Mouse (Mus musculus) common myeloid progenitor, adult 5-6 weeks (primary cell): ENCODE measurements at regions not wholly inside any gene's neighbourhood (a gene's known extent, or its start where the extent isn't known, plus 50 kb on each side); places are given as distances from the start of the nearest gene placed in this dataset.

Source experiments
- ATAC-seq: replicated peaks from 2 replicates; pipeline ENCODE4 v1.8.0; 2016; ENCODE audit warnings: low read depth, mild to moderate bottlenecking, moderate TSS enrichment, inconsistent platforms; ENCODE audit not compliant: poor library complexity, severe bottlenecking

DNA sequence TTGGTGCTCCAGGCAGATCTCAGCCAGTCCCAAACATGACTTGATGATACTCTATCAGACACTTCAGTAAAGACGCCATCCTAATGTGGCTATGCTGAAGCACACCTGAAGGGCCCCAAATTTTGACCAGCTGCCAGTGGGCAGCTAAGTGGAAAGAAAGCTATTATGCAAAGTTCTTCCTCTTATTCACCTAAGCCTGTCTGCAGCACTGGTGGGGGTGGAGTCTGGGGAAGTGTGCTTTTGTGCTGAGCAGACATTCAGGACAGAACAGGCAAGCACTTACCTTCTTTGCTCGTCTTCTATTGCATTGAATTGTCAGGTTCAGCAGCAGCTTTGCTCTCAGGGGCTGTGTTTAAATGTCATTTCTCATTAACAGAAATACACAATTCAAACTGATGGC is 200.7 kb downstream of the Pla2g4a start:
- no peak for ATAC-seq

DNA sequence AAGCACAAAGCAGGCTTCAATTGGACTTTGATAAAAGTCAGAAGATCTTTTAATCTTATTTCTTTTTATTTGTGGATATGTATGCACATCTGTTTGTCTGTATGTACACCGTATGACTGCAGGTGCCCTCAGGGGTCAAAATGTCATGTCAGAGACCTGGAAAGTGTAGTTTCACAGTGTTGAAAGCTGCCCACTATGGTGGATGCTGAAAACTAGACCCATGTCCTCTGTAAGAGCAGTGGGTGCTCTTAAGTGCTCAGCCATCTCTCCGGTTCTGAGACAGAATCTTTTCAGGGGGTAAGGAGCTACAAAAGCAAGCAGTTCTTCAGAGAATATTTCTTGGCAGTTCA is 202.3 kb downstream of the Pla2g4a start:
- no peak for ATAC-seq

DNA sequence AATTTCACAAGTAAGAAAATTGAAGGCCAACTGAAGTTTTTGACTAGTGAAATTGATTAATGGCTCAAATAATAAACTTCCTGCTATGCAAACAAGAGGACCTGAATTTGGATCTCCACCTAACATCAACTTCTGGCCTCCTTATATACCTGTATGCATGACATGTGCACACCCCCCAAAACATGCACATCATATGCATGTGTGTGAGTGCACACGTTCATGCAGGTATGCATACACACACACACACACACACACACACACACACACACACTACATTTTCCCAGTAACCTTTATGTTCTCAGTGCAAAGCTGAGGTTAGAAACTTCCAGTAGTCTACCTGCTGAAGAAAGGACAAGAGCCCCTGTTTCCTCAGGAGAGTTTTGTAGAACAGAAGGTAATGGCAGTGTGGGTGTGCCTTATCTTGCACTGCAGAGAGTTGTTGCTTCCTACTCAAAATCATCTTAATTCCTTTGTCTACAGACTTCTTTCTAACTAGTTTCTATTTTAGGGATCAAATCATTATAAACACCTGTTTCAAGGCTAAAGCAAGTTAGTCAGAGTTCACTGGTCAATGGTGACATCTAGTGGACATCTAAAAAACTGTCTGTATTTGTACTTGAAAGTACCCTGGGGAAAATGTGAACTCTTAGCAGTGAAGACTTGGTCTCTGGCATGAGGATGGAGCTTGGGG is 202.9 kb downstream of the Pla2g4a start:
- peak; percentile 92 for ATAC-seq

DNA sequence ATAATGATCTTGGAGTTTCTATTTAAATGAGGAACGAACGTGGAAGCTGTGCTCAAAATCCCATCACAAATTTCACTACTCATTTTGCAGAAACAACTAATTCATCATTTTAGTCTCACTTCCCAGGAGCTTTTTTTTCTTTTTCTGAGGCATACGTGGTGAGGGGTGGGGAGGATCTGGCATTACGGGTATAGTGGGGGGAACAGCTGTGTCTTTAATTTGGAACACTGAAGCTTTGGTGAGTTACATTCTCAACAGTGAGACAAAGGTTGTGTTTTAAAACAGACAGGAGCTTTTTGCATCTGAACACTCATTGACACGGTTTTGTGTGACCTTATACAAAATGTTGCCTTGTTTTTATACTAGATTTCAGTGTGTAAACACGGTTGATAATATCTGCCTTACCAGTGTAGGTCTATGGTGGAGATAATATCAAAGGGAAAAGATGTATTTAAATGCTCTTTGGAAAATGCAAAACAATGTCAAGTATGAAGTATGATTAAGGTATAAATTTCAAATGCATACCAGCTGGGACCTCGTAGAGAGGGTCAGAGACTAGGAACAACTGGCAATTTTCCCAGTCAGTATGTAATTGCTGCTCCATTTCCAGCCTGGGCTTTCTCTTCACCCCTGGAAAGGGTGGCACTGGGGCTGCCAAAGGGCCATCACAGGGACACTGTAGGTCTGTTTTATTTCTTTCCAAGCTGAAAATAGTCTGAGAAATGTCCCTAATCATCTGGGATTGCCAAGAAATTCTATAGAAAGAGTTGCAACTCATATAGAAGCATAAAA is 207.6 kb downstream of the Pla2g4a start:
- no peak for ATAC-seq

DNA sequence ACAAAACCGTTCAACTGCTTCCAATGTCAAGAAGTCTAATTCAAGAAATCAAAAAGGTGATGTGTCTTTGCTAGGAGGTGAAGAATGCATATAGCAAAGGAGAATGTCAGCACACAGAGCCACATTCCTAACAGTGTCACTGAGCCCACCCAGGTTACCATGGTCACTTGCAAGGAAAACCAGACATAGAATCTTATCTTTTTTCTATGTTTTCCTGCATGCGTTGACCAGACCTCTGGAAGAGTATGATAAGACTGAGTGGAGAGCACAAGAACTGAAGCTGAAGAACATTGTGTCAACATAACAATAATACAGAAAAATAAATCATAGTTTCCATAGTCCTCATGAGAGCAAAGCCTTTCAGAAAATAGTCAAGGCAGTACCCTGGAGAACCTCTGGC is 211.7 kb downstream of the Pla2g4a start:
- peak; percentile 47; the same call in 1 of the 2 replicates for ATAC-seq

DNA sequence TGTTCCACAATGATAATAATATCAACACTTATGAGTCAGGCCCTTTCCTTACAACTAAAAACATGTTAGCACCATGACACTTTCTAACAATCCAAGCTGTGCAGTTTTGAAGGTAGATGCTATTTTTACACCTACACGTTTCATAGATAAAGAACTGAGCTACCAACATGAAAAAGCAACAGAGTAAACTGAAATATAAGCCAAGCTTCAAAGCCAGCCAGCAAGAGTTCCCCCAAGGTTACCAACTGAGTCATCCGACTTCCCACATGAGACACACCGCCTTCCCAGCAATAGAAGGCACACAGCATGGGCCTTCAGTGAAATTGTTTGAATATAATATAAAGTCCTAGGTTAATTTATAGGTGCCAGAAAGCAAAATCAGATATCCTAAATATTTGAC is 222.1 kb downstream of the Pla2g4a start:
- ATAC-seq: no peak

DNA sequence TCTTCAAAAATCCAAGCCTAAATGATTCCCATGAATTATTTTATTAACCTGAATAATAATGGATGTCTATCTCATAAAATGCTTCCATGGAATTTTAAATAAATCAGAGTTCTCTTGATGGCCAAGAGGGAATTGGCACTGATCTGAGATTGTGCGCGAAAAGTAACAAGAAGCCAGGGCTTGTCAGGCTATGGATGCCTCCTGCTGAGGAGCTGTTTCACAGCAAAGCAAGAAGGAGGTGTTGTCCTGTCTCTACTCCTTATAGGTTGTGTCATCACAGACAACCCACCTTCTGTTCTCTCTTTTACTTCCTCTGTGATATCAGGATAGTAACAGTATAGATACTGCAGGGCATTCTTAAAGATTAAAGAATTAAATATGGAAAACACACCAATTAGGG is 226.8 kb downstream of the Pla2g4a start:
- ATAC-seq: no peak

DNA sequence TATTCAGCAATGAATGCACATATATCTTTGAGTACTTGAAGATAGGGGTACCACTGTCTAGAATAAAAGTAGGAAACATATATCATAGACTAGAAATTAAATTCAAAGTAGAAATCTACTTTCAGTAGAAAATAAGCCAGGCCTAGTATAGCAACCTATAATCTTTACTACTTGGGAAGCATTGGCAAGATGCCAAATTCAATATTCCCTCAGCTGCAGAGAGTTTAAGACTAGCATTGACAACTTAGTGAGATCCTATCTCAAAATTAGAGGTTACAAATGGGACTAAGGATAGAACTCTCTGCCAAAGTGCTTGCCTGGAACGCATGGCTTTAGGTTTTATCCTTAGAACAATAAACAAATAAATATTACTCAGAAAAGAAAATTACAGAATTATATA is 245.9 kb downstream of the Pla2g4a start:
- ATAC-seq: no peak

DNA sequence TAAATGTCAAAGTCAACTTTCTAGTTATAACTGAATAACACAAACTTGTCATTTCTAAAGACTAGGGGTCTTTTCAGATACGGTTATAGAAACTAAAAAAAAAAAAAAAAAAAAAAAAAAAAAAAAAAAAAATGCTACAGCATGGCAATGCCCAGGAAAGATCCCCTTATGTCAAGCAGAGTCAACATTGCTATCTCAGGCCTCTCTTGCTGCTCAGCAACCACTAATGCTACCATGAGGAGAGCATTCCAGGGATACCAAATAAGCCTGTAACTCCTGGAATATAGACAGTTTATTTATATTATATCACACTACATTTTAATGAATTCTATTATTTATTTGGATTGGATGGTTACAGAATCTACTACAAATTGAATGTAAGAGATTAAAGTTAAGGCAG is 248.8 kb downstream of the Pla2g4a start:
- ATAC-seq: no peak

DNA sequence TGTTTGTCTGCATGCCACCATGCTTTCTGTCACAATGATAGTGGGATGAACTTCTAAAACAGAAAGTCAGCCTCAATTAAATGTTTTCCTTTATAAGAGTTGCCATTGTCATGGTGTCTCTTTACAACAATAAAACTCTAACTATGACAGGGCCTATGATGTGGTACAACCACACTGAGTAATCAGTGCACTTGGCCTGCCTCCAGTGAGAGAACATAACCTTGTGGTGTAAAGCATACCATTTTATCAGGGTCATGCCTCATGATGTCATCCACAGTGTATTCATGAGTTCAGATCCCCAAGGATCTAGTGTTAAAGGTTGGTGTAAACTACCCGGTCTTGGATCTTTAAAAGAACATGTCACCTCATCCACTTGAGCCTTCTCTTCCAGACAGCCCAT is 255.9 kb downstream of the Pla2g4a start:
- no peak for ATAC-seq

DNA sequence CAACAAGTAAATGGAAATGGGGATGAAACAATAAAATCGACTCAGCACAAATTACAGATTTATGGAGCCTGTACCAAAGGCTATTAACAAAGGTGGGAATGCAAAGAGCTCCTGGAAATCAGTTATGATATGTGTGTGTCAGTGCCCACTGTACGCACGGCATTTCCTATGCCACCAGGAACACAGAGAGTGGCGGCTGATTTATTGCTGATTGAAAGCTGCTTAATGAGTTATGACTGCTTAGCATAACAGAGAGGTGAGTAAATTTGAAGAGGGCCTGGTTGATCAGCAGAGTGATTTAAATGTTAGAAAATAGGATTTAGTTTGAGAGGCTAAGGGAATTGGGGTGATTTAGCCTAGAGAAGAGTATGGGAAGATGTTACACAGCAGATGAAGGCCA is 261.7 kb downstream of the Pla2g4a start:
- ATAC-seq: no peak

DNA sequence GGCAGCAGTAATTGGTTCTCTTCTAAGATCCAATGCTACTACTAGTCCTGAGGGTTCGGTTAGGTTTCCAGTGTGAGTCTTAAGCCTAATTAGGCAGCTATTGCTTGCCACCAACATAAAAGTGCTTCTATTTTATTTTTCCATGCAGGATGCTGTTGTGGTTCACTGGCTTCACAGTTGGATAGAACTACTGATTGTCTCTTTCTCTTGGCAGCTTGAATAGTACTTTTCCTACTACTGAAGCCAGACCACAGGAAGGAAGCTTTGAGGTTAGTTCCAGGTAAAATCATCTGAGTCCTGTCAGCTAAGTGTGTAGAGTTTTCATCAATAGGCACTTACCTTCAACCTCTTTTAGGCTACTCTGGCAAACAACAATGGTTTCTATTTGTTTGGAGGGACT is 286.9 kb downstream of the Pla2g4a start:
- ATAC-seq: no peak

DNA sequence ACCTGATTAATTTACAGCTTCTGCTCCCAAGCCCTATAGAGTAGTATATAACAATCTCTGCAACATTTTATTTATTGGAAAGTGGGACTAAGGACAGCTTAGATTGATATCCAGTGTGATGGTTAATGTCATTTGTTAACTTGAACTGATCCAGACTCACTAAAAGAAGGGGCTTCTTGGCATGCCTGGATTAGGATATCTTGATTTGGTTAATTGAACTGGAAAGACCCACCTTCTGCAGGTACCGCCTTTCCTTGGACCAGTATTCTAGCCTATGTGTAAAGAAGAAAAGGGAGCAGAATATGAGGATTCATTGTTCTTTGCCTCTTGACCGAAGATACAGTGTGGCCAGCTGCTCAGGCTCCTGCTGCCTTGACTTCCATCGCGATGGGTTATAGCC is 288.5 kb downstream of the Pla2g4a start:
- no peak for ATAC-seq

DNA sequence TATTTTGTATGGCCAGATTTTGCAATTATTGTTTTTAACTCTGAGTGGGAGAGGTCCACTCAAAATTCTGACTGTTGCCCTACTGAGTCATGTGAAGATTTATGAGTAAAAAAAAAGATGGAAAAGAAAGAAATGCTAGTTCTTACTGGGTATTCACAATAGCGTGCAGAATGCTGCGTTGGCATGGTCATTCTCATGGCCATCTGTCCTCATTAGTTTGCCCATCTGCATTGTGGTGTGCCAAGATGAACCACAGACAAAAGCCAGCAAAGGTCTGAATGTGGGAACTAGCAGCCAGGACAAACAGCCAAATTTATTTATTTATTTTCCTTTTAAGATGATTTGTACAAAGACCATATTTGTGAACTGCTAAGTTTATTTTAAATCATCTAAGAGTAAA is 289.0 kb downstream of the Pla2g4a start:
- ATAC-seq: no peak

DNA sequence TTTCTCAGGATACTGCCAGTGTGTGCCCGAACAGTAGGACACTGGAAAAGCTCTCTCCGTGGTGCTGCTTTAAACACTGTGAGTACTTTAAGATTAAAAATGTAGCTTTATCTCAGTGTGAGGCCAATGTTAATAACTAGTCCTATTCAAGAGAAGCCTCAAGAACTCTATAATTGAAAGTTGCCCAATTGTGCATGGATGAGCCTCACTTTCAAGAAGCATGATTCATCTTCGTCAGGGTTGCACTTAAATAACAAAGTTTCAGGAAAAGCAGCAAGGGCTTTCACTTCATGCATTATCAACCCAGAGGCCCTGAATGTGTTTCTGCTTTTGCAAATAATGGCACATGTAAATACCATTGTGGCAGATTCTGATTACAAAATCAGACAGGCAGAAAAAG is 290.0 kb downstream of the Pla2g4a start:
- no peak for ATAC-seq
